Mouse (Mus musculus) hindlimb bud, embryonic 11.5 days (tissue): ENCODE measurements around the gene Rnf25.
A peak's percentile ranks its signal among the peaks of the same experiment; 100 is the strongest.

ENCODE experiments used
- DNase-seq: peaks from one replicate; pipeline ENCODE4 v3.0.0-alpha.2; 2012; ENCODE audit warnings: low read depth, low spot score; ENCODE audit errors: extremely low spot score

The Rnf25 gene

GRCm38 (mm10) chr1:74601267-74601962 lies at the start of gene Rnf25, which contains the start of gene Stk36:
TSS of gene Rnf25 (minus strand) at chr1:74601397.
TSS of gene Stk36 (plus strand) at chr1:74601445.
- peak; percentile 57 for DNase-seq

DNA sequence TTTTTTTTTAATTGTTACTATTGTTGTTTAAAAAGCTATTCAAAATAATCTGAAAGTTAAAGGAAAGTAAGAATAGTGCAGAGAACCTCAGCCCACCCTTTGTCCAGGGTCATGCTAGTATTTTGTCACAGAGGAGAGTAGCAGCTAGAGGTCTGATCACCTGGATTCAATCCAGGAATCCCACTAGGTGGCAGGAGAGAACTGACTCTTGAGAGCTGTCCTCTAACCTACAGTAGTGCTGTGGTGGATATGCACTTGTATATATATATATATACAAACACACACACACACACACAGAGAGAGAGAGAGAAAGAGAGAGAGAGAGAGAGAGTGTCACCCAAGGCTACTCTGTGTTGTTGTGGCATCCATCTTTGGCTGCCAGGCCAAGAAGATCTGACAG lies 42.7 kb upstream of the Rnf25 start:
- DNase-seq: no peak

DNA sequence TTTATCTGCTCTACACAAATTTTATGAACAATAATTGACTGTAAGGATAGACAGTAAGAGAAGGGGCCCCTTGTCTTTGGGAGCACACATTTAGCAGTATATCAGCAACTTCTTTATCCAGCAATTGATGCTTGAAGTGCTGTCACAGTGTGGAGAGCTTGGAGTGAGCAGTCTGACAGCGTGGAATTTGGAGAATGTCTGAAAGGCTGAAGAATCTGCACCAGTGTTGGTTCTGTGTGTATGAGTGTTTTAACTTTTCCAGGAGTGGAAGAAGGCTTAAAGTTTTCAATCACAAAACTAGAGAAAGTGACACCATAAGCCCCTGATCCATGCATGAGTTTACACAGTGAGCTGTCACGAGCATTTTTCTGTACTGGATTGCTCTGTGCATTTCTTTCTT lies 42.3 kb upstream of the Rnf25 start:
- no peak for DNase-seq

- DNase-seq: no peak
Measured at GRCm38 (mm10) chr1:74632734-74633133, 31.5 kb upstream of the Rnf25 start.

DNA sequence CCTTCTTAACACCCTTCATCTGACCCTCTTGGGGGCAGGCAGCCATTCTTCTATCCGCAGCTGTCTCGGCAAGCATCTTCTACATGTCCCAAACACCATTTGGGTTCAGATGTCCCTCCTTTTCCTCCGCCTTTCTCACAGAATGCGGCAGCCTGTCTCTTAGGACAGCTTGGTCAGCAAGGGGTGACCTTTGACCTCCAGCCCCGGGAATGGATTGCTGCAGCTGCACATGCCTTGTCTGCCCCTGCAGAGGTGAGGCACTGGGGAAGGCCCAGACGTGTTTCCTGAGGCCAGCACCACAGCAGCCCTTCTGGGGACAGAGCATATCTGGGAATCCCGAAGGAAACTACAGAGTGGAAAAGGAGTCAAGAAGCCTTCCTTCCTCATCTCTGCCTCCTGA lies 26.8 kb upstream of the Rnf25 start:
- no peak for DNase-seq

DNA sequence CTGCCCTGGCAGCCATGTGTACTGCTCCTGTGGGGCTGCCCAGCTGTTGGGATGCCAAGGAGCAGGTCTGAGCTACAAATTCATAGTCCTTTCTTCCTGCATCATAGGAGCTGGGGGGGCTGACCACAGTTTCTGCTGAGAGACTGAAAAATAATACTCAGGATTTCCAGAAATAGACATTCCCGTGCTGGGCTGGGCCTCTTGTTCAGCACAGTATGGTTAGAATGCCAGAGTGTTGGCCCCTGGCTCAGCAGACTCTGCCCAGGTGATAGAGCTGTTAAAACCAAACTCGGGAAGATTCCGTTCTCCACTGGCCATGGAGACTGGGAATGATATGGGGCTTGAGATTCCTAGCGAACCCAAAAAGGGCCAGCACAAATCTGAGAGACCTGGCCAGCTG lies 24.9 kb upstream of the Rnf25 start:
- DNase-seq: no peak

GRCm38 (mm10) chr1:74624183-74624582 lies 23.0 kb upstream of the Rnf25 start:
- DNase-seq: no peak

DNA sequence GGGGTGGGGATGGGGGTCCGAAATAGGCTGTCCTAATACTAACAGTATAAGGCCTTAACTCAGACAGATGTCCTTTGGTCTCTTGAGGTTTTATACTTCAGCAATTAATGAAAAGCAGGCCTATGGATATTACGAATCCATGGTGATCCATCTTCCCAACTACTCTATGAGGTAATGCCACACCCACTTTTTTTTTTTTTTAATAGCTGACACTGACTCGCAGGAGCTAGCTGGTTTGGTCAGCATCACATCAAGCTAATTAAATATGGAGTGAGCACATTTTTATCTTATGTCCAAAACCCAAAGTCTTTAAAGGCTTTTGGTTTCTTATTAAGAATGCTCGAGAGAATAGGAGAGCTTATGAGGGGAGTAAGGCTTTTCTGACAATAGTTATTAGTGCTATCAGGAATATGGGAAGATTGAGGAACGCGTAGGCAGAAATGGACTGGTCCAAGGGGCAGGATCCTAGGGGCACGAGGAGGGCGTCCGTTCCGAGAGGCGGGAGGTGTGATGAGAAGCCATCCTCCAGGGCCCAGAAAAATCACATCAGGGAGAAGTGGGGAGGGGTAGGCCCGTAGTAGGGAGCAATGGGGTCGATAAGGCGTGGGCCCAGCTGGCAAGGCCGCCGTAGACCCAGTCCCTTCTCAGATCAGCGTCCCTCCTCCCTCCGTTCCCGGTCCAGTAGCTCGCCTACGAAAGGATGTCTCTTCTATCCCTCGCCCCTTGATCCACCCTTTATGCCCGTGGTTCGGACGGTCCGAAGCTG lies 513 bp downstream of the Rnf25 start:
- DNase-seq: no peak

DNA sequence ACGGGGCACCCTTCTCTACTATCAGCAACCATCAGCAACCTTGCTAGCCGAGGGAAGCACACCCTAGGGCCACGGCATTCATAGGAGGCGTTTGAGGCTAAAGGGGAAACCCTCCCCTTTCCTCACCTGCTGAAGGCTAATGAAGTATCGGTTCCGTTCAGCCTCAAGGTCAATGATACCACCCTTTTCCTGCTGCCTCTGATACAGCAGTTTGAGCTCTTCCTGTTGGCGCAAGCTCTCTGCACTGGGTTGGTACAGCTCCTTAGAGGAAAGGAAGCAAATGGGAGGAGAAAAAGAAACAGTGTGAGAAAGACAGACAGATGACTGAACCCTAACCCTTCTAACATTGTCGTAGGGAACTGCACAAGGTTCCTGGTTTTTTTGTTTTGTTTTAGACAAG lies 6.8 kb downstream of the Rnf25 start:
- DNase-seq: no peak

DNA sequence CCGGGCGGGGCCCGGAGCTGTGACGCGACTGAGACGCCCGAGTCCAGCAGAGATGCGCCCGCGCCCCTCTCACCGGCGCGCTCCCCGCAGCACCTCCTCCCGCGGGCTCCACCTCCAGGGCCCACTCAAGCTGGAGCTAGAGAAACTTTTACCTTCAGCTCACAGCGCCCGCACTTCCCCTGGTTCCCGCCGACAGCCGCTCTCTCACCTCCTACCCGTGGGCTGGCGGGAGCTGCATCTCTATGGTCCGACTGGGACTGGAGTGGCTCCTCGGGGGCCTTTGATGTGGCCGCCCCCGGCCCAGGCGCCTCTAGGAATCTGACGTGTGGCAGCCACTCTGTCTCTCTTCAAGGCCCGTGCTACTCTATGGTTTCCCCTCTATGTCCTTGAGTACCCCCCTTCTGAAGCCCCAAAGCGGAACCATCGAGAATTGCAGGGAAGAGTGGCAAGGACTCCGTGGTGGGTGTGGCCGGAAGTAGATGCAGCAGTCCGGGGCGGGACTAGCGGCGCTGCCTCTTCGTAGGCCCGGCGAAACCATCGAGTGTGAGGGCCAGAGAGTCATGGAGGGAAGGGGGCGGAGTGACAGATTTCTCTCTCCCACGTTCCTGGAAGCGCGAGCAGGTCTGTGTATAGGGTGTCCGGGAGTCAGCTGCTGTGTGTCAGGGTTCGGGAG lies 13.3 kb downstream of the Rnf25 start, which contains the start of the genes Zfp142 and Bcs1l:
TSS of gene Zfp142 (minus strand) at position 474 of the 673 bp plus-strand sequence.
TSS of gene Bcs1l (plus strand) at position 517 of the 673 bp plus-strand sequence.
- DNase-seq: peak; percentile 95

DNA sequence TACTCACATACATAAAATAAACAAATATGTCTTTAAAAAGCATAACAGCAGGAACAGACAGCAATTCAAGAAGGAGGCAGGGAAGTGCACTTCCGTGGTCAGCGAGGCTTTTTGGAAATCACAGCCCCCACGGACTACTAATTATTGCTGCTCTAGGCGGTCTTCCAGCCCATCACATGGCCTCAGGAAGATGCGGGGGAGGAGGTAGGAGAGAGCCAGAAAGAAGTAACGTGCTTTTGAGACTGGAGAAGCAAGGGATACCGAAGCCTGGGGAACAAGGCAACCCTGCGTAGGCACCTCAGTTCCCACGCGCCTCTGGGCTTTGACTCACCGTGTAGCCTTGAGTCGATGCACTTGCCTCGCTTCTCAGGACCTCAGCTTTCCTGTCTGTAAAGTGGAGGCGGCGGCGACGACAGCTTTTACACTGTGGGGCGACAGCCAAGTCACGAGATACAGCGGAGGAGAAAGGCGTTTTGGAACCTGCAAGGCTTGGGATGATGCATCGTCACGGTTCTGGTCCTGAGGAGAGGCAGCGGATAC lies 13.9 kb downstream of the Rnf25 start:
- DNase-seq: peak; percentile 5

- no peak for DNase-seq
Measured at GRCm38 (mm10) chr1:74584616-74585398, 16.4 kb downstream of the Rnf25 start.

DNA sequence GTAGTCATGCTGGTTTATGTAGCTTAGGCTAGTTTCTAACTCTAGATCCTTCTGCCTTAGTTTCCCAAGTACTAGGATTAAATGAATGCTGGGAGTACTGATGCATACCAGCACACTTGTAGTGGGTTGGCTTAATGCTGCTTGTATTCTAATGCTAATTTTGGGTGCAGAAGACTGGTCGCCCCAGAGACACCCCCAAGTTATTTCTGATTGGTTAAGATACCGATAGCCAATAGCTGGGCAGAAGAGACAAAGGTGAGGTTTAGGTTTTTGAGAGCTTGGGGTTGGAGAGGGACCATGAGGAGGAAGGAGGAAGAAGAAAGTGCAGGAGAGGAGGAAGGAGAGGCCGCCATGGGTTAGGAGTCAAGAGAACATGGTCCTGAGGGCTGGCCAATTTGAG lies 18.6 kb downstream of the Rnf25 start:
- no peak for DNase-seq

DNA sequence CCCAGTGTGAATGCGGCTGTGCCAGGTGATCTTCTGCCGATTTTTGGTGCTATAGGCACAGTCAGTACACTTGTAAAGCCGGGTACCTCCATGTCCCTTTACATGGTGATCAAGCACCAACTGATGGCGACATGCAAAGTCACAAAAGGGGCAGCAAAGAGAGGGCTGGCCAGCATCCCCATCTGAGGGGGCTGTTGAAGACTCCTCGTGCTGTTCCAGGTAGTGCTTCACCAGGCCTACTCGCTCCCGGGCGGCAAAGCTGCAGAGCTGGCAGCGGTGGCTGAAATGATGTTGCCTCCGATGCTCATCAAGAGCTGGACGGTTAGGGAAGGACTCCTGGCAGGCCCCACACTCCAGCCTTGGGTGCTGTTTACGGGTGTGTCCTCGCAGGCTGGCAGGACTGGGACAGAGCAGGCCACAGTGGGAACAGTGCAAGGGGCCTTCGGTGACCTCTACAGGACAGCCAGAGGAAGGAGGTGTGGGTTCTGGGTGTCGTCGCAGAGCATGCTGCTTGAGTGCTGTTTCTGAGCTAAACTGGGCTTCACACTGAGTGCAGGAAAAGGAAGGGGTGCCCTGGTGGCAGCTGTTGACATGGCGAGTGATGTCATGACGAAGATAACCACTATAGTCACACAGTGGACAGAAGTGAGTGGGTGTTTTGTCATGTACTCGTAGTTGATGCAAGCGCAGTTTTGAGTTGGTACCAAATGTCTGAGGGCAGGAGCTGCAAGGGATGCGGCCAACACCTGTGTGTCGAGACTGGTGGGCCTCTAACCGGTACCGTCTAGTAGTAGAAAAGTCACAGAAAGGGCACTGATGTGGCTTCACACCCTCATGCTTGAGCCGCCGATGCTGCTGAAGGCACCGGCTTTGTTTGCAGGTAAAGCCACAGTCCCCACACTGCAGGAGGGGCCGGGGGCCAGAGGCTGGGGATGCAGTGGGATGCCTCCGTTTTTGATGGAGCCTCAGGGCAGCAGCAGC lies 31.2 kb downstream of the Rnf25 start:
- DNase-seq: no peak

DNA sequence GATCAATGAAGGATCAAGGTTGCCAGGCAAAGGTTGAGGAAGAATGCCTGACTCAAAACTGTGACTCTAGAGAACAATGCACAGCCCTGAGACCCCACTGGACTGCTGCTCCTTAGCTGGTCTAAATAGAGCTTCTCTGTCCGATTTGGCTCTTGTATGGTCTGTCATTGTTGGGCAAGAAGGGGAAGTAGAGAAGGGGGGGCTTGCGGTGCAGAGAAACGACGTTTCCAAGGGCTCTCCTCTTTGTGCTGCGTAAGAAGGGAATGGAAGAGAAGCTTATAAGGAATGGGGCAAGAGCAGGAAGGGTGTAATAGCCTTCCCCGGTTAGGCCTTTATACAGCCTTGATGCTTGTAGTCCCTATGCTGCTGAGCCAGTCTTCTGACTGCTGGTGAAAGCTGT lies 35.4 kb downstream of the Rnf25 start:
- DNase-seq: no peak

DNA sequence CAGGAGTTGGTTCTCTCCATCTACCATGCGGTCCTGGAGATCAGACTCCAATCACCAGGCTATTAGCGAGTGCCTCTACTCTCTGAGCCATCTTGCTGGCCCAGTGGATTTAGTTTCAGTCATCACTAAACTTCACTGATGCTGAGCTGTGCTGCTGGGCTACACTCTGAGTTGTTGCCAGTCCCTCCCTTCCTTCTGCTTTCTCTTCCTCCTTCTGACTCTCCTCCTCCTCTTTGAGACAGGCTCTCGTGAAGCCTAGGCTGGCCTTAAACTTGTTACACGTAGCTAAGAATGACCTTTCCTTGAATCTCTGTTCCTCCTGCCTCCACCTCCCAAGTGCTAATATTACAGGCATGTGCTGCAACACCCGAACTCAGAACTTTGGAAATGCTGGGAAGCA lies 42.1 kb downstream of the Rnf25 start:
- no peak for DNase-seq

DNA sequence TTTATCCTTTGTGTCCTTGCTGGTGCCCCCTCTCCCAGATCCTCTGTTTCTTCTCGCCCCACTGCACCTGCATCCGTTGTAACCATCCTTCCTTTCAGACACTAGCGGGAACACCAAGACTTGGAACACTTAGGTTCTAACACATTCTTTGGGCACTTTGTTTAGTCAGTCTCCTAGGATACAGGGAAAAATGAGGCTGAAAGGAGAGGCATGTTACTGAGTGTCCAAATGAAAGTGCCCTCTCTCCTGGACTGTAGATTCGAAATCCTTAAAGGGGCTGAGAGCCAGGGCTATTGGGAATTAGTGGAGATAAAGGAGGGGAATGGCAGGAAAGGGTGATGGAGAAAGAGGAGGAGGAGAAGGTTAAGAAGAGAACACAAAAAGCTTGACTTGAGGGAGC lies 57.0 kb downstream of the Rnf25 start, which contains the start of gene Usp37:
TSS of gene Usp37 (minus strand) at position 101 of the 400 bp plus-strand sequence.
- DNase-seq: no peak
